Mouse (Mus musculus) small intestine, adult 2 months (tissue): ENCODE measurements around the gene Il34. TPM values are rescaled to one million over a fixed set of nuclear protein-coding genes. Genes with fewer than 3 reads are reported as not detected.

Experiments used
- H3K27ac ChIP-seq: fragments of 200-500 bp; 2 replicates; pipeline ENCODE4 v1.5.1; 2012; ENCODE audit warnings: low read depth, low read length, control low read depth, inconsistent platforms; ENCODE audit not compliant: insufficient read depth
- H3K27me3 ChIP-seq: fragments of 200-500 bp; 2 replicates; pipeline ENCODE4 v1.6.1; 2012; ENCODE audit warnings: mild to moderate bottlenecking, moderate library complexity, low read length, inconsistent platforms; ENCODE audit not compliant: control insufficient read depth, insufficient read depth
- H3K36me3 ChIP-seq: fragments of 200-500 bp; 2 replicates; pipeline ENCODE4 v1.6.1; 2012; ENCODE audit warnings: mild to moderate bottlenecking, low read length, control low read depth, inconsistent platforms; ENCODE audit not compliant: control insufficient read depth, insufficient read depth
- H3K4me1 ChIP-seq: fragments of 200-500 bp; 2 replicates; pipeline ENCODE4 v1.6.1; 2012; ENCODE audit warnings: low read length, inconsistent platforms, mixed read lengths; ENCODE audit not compliant: control insufficient read depth, insufficient read depth, insufficient read length
- H3K4me3 ChIP-seq: fragments of 200-500 bp; 2 replicates; pipeline ENCODE4 v1.5.1; 2012; ENCODE audit warnings: low read depth, mild to moderate bottlenecking, control low read depth, inconsistent platforms, low read length, moderate library complexity
- CTCF ChIP-seq: fragments of 200-500 bp; IDR thresholded peaks from 2 replicates; pipeline ENCODE4 v1.5.1; 2012; ENCODE audit warnings: low read depth, mild to moderate bottlenecking, control low read depth, inconsistent platforms, low read length, moderate library complexity, mixed read lengths; ENCODE audit not compliant: insufficient replicate concordance, insufficient read length; ENCODE audit errors: extremely low read depth
- POLR2A ChIP-seq: fragments of 200-500 bp; IDR thresholded peaks from 2 replicates; pipeline ENCODE4 v1.6.1; 2012; ENCODE audit warnings: low read depth, mild to moderate bottlenecking, control low read depth, inconsistent platforms, low read length, moderate library complexity
- WGBS: fragments of 180-500 bp; shearing (Covaris S2); methylation state at CpG from one replicate; pipeline ENCODE4 v1.1.7; 2018; 5-methylcytosine and 5-hydroxymethylcytosine counted together
- polyA plus RNA-seq: library from polyadenylated mRNA; depleted of rRNA; stranded (reverse); fragments of >200 nt; gene quantifications from 2 replicates; pipeline ENCODE4 v1.2.3, GENCODE M21; 2012

Il34 gene
- polyA plus RNA-seq, 1 experiment = 16.7 TPM

DNA sequence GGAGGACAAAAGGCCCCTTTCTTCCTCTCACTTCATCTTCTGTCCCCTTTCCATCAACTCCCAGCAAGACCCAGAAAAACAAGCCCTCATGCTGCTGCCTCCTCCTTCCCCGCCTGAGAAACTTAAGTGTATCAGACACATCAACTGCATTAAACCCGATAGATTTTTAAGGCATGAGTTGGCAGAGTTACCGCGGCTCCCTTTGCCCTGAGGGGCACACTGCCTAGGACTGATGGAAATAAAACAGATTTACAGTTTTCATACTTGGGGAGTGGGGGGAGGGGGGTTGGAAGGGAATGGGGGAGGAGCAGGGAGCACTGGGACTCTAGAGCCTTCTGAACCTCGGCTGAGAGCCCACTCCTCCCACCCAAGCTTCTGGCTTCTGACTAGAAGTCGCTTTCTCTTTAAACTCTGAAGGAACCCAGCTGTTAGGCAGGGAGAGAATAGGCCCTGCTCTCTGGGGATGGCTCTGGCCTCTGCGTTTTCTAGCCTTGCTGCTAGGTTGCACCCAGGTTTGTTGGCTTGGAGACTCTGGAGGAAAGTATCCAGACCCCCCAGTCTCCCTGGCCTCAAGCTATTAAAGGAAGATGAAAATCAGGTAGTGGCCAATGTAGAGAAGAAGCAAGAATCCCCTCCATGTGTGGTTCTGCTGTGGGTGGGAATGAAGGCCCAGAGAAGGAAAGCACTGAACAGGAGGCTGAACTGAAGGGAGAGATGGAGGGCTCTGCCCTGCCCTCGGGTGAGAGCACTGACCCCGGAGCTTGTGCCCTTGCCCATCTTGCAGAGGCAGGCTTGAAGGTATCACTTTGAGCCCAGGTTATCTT, 102.9 kb downstream of the Il34 start:
- Histone ChIP-seq H3K4me1 (peaks cover 4% of the 10 kb centered on the region; the same call in 1 of the 2 replicates), H3K27ac (no peak overlapping the region; the same call in 1 of the 2 replicates), H3K4me3 (no peak overlapping the region), H3K27me3 (no peaks in the 10 kb centered on the region), H3K36me3 (no peaks in the 10 kb centered on the region)
- TF ChIP-seq POLR2A = no peak
- TF ChIP-seq CTCF = no peak
- WGBS = 69% methylated on average over 9 of the region's 9 CpGs

DNA sequence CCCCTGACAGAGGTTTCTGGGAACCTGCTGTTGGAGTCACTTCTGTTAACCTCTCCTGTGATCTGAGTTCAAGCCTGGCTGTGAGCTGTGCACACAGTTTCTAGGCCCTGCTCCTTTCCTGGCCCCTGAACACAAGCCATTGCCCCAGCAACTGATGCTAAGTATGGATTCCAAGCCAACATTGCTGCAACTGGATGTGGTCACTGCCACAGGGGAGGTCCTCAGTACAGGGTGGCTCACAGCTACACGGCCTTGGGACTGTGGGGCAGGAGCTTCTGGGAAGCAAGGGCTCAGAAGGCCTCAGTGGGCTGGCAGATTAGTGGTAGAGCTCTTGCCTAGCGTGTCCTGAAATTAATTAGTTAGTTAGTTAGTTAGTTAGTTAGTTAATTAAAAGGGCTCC, 105.2 kb downstream of the Il34 start:
- Histone ChIP-seq H3K36me3 (peaks cover 3% of the 10 kb centered on the region; the same call in 1 of the 2 replicates), H3K4me3 (no peak overlapping the region), H3K27me3 (no peaks in the 10 kb centered on the region), H3K27ac (no peak overlapping the region), H3K4me1 (peaks cover 4% of the 10 kb centered on the region; the same call in 1 of the 2 replicates)
- 96% methylated on average over 2 of the region's 2 CpGs for WGBS
- no peak for TF ChIP-seq POLR2A
- no peak for TF ChIP-seq CTCF

DNA sequence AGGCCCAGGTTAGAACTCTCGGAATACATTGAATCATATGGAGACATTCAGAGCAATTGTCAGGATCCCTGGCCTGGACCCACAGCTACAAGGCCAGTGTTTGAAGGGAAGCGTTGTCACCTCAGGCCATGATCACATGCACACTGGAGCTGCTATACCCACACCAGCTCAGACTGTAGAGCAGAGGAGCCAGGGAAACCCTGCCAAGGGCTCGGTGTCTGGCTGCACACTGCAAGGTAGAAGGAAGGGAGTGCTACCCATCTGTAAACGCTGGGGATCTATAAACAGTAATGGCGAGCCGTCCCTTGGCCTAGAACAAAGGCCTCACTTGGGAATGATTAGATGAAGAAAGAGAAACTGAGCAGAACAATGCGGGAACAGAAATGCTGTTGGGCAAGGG, 106.2 kb downstream of the Il34 start:
- H3K36me3 ChIP-seq = peaks cover 3% of the 10 kb centered on the region; the same call in 1 of the 2 replicates
- H3K27ac ChIP-seq = no peak overlapping the region
- 83% methylated on average over 7 of the region's 7 CpGs for WGBS
- H3K4me3 ChIP-seq = no peak overlapping the region
- TF ChIP-seq CTCF (no peak), POLR2A (no peak)
- no peaks in the 10 kb centered on the region for H3K27me3 ChIP-seq
- peaks cover 4% of the 10 kb centered on the region; the same call in 1 of the 2 replicates for H3K4me1 ChIP-seq

DNA sequence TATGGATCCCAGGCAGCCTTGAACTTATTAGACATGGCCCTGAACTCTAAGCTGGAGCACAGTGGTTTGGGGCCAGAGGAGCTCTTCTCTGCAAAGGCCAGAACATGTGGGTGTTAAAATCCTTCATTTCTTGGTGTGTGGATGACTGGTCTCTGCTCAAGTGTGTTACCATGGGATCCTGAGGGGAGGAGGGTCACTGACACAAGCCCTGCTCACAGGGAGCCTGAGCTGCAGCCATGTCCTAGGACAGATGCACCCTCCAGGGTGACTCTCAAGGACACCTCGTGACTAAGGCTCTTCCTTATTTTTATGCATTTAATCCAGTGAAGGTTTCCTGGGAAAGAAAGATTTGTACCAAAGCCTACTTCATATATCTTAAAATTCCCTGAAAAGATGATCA, 107.6 kb downstream of the Il34 start:
- 60% methylated on average over 1 of the region's 1 CpGs for WGBS
- Histone ChIP-seq H3K36me3 (peaks cover 5% of the 10 kb centered on the region; the same call in 1 of the 2 replicates), H3K27ac (no peak overlapping the region), H3K4me1 (no peaks in the 10 kb centered on the region), H3K4me3 (no peak overlapping the region), H3K27me3 (no peaks in the 10 kb centered on the region)
- no peak for TF ChIP-seq POLR2A
- no peak for TF ChIP-seq CTCF

DNA sequence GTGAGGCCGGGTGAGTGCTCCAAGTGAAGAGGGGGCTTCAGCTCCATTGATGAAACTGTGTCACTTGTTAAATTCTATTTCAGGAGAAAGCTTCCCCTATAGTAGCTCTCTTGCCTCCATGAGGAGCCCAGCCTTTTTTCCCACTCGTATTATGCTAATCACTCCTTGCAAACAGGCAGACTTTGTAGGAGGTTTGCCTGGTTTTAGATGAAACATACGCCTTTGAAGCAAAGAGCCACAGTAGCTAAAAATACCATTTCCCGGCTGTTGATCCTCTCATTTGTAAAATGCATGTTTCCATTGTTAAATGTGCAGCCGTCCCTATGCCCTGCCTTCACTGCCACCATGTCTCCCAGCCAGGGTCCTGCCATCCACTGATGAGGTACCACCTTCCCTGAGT, 108.2 kb downstream of the Il34 start:
- Histone ChIP-seq H3K36me3 (peaks cover 8% of the 10 kb centered on the region; the same call in 1 of the 2 replicates), H3K4me3 (no peak overlapping the region), H3K27ac (no peak overlapping the region), H3K4me1 (no peaks in the 10 kb centered on the region), H3K27me3 (no peaks in the 10 kb centered on the region)
- TF ChIP-seq POLR2A (no peak), CTCF (no peak)
- WGBS = 91% methylated on average over 5 of the region's 5 CpGs

DNA sequence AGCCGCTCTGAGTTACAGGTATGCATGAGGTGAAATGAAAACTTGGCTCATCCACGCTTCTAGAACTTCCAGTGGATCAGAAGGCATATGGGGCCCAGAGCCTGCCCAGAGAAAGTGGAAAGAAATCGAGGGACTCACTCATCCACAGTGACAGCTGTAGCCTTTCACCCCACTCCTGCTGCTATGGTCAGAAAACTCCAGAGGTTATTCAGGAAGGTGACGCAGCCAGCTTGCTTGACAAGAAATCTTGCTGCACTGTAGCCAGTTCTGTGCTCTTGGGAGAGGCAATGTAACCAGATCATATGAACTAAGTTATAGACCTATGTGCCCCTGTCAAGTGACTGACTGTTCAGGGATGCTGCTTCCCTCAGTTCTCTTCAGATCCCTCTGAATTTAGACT, 109.7 kb downstream of the Il34 start:
- H3K36me3 ChIP-seq = peaks cover 10% of the 10 kb centered on the region; the same call in 1 of the 2 replicates
- no peaks in the 10 kb centered on the region for H3K4me1 ChIP-seq
- no peak overlapping the region for H3K27ac ChIP-seq
- TF ChIP-seq CTCF (no peak), POLR2A (no peak)
- no peaks in the 10 kb centered on the region for H3K27me3 ChIP-seq
- WGBS = 95% methylated on average over 4 of the region's 4 CpGs
- H3K4me3 ChIP-seq = no peak overlapping the region

DNA sequence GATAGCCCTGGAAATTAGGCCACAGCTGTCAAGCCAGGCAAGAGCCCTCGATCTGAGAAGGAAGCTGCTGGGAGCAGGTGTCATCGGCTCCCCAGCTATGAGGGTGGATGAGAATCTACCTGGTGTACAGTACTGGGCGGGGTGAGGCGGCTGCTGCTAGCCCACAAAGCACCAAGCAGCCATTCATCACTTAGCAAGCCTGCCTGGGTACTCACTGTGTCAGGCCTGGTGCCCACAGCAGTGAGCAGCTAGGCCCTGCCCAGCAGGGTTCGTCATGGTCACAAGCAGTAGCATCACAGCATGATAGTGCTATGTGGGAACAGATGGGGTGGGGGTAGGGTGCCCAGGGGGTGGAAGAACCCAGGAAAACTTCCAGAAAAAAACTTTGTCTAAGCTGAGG, 110.3 kb downstream of the Il34 start:
- Histone ChIP-seq H3K27me3 (no peaks in the 10 kb centered on the region), H3K4me1 (no peaks in the 10 kb centered on the region), H3K36me3 (peaks cover 10% of the 10 kb centered on the region; the same call in 1 of the 2 replicates), H3K27ac (no peak overlapping the region), H3K4me3 (no peak overlapping the region)
- 88% methylated on average over 5 of the region's 5 CpGs for WGBS
- TF ChIP-seq CTCF = no peak
- TF ChIP-seq POLR2A = no peak

DNA sequence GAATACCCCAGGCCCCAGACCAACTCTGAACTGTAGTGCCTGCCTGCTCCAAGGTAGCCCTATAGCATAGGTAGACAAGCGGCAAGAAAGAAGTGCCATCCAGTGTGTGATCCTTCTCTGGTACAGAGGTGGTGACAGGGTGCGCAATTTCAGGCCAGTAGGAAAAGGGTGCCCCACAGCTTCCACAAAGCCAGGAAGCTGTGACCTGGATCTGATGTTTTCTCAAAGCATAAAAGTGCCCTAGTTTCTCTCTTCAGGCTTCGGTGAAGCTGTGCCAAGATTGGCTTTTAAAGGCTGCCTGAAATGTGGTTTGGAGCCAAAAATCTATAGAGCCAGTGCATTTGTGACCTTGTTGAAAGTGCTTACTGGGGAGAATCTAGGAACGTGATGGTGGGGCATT, 110.9 kb downstream of the Il34 start:
- peaks cover 12% of the 10 kb centered on the region; the same call in 1 of the 2 replicates for H3K36me3 ChIP-seq
- no peak overlapping the region for H3K4me3 ChIP-seq
- H3K4me1 ChIP-seq = no peaks in the 10 kb centered on the region
- WGBS = 85% methylated on average over 4 of the region's 4 CpGs
- no peak overlapping the region for H3K27ac ChIP-seq
- TF ChIP-seq POLR2A = no peak
- no peaks in the 10 kb centered on the region for H3K27me3 ChIP-seq
